Mouse (Mus musculus) heart, adult 9 months (tissue): ENCODE results near the gene Nr6a1.
A peak's percentile ranks its signal among the peaks of the same experiment; 100 is the strongest.

ENCODE experiments used
- DNase-seq, 2 experiments: peaks; one replicate each; pipeline ENCODE4 v3.0.0; 2022; ENCODE audit warnings: low spot score in 2 of 2

The Nr6a1 gene

DNA sequence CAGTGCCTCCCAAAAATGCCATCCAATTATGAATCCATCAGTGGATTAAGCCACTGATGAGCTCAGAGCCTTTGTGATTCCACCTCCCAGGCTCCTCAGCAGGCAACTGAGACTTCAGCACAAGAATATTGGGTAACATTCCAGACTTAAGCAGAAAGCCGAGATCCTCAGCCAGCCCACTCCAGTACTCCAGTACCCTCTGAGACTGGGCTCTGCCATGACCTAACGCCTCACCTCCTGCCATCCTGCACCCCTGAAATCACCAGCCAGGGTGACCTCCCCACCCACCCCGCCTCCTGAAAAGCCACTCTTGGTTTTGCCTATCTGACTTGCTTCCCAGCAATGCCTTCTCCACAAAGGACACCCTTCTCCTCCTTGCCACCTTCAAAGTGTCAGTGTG, 9.9 kb upstream of the Nr6a1 start:
- no peak for DNase-seq

DNA sequence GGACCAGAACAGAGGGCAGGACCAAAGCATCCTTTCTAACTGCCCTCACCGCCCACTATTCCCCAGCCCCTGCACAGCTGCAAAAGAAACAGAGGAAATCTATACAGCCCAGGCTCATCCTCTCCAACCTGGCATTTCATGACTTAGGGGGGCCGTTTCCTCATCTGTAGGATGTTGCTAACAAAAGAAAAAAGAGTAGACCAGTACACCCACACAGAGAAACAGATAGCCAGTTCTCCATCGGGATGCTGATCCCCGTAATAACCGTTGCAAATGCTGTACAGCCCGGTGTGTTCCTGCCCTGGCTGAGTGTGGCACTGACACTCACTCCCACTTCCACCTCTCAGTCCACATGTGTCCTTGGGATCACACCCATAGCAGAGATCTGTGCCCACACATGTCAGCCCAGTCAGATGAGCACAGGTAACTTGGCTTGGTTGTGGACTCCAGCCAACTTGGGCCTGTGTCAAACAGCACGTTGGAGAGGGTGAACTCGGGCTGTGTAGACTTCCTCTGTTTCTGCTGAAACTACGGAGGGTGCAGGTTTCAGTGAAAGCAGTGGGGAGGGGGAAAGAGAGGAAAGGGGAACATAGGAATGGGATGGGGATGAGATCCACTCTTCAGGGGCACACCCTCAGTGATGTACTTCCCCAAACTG, 9.4 kb upstream of the Nr6a1 start:
- no peak for DNase-seq

DNA sequence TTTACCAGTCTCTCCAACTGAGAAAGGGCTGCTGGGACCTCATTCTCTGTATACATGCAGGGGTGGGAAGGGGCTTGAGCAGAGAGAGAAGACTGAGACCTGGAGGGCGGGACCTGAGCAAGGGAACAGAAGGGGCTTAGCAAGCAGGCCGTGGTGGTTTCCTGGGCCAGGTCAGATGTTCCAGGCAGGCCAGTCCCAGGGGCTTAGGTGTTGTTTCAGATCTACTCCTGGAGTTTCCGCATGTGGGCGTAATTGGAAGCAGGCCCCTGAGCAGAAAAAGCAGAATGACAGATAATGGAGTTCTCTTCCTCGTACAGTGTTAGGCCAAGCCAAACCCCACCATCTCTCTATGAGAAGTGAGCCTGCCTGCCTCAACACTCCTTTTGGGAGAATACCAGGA, 7.4 kb upstream of the Nr6a1 start:
- DNase-seq: peak in 1 of 2 experiments; percentile 22

DNA sequence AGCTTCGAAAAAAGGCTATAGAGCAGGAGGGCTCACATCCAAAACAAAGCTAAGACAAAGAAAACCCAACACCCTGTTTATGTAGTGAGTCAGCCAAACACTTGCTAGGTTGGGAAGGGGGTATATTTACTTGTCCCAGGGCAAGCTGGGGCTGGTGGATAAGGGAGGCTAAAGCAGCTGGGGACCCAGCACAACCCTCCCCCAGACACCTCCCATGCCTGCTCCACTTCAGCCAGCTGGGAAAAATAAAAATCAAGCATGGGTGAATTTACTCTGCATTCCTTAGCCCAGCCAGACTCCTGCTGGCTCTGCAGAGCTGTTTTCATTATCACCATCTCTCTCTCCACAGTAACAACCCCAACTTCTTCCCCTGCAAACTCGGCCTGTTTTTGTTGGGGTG, 6.4 kb upstream of the Nr6a1 start:
- peak in 1 of 2 experiments; percentile 14 for DNase-seq

DNA sequence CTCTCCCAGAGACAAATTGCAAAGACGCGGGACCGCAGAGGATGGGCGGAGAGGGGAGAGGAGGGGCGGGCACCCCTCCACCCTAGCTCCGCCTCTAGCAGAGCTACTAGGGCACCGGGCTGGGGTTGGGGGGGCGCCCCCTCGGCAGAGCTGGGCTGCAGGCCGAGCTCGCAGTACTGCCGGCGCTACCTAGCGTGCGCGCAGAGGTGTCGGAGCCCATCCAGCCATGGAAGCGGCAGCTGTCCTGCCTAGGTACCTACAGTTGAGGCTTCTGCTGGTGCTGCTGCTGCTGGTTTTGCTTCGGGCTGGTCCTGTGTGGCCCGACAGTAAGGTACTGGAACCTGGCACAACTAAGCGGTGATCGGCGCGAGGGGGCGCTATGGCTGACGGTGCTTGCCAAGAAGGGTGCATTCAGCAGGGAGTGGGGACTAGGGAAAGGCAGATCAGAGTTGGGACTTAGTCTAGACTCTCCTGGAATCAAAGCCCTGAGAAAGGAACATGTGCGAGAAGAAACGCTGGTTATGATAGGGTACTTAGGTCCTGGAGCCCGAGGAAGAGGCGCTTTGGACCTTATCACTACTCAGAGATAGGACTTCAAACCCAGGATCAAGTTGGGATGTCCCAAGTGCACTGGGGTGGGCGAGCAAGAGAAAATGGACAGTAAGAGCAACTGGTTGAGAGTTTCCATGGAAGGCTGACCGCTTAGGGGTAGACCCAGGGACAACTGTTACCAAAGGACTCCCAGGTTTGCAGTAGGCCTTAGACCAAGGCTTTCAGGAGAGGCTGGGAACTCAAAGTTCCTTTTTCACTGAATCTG, 4.6 kb upstream of the Nr6a1 start, which contains the start of gene Olfml2a:
Gene Olfml2a (plus strand): TSS at position 128 of the 817 bp plus-strand sequence.
- peak; percentile 46 to 70 for DNase-seq

DNA sequence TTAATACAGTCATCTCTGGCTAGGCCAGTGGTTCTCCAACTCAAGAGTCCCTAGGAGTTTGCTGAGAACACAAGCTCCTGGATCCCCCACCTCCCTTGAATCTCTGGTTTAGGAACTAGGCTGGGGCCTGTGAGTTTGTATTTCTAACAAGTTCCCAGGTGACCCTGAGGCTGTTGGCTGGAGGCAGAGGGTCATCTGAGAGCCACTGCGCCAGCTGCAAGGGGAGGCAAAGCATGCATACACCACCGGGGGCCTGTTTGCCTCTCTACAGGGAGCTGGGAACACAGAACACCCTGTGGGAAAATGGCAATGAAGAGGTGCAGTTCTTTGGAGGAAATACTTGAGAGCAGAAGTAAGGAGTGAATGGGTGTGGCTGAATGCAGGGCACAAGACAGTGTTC, 2.8 kb upstream of the Nr6a1 start:
- no peak for DNase-seq

DNA sequence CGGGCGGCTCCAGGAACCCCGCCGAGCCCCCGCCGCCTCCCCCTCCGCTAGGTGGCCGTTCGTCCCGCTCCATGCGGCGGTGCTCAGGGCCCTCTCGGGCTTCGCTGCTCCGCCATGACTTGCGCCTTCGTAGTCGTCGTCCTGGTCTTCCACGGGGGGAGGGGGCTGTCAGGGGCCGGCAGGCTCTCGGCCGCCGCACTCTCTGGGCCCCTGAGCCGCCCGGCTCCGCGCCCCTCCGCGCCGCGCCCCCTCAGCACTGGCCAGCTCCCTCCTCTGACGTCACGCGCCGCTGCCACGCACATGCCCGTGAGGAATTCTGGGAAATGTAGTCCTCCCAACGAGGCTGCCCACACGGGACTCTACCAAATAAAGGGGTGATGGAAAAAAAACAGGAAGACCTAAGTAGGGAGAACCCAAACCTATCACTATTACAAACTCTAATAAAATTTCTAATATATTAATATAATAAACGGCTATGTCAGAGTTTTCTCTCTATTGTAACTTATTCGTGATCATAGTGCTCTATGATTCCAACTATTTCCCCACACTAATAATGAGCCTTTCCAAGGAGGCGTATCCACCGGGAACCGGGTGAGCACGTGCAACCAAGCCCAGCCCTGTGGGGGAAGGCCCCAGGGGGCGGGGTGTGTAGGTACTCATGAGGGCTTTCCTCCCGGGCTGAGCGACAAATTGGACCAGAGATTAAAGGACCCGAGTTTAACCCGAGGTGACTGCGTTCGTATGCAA, 1.2 kb downstream of the Nr6a1 start:
- DNase-seq: peak; percentile 92 to 95

DNA sequence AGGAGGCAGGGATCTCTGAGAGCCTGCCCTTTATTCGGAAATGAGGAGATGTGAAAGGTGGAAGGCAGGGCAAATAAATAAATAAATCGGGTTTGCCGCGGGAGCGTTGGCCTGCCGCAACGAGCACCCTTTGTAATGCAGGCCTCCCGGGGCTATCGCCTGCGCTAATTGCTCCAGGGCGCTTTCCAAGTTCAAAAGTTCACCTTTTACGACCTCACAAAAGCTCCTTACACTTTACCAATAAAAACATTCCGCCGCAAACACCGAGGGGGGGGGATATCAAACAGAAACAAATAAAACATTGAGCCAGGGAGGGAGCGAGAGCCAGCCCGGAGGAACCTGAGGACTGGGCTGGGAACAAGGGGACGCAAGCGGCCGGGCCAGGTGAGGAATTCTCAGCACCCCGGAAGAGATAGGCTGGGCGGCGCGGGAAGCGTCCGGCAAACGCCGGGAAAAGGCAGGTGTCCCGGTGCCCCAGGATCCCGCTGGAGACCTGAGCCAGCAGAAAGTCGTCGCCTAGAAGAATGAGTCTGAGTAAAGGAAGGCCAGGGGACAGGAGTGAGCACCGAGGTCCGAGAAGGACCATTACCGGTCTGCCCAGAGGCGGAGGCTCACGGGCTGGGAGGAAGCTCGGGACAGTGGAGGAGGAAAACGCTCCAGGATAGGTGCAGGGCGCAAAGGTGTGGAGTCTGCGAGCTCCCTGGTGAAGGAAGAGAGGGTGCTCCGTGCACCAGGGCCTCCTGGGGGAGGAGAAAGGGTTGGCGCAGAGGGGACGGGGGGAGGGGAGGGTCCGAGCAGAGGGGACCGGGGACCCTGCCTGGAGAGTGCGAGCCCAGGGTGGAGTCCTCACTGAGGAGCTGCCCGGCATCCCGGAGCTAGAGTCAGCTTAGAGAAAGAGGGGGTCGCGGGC, 2.1 kb downstream of the Nr6a1 start:
- peak in 1 of 2 experiments; percentile 15 for DNase-seq

DNA sequence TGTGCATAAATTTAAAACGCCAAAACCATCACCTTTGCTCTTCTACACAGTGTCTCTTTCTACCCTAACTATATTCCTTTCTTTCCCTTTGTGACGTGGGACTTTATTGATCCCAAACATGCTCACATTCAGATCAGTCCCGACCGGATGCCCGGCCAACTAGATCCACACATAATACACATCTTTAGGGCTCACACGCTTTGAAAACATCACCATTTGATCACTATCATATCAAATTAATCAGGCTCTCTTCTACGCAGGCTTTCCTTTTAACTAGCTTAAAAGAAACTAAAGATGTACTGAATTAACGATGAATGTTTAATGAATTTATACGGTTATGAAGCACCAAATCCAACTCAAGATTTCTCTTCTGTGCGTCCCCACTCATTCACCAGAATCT, 2.9 kb downstream of the Nr6a1 start:
- no peak for DNase-seq

DNA sequence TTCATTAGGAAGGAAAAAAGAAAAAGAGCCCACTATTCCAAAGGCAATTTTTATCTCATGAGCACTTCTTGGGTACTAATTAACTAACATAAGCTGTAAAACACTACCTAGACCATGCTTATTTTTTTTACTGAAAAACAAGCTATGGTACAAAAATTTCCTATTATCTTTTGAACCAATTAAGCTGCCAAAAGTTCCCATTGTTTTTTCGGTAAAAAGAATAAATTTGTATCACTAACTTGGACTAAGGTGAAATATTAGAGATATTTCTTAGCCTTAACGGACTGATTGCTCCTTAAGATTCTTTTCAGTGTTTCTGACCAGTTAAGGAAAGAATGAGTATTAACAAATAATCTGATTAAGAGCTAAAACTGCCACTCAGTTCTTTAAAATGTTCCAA, 3.6 kb downstream of the Nr6a1 start:
- no peak for DNase-seq

DNA sequence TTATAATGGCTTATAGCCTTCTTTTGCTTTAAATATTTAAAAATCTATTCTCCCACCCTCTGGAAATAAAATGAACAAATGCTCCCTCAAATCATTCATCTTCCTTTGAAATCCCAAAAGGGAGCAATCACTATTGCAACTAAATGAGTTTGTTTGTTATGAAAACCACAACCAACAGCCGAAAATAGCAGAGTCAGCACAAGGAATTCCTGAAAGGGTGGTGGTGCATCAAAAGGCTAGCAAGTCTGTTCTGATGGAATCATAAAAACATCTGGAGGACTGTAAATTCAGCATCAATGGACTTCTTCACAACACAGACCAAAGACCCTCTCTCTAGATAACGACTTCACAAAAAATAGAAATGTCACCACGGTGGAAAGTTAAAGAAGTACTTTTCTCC, 4.0 kb downstream of the Nr6a1 start:
- DNase-seq: no peak

DNA sequence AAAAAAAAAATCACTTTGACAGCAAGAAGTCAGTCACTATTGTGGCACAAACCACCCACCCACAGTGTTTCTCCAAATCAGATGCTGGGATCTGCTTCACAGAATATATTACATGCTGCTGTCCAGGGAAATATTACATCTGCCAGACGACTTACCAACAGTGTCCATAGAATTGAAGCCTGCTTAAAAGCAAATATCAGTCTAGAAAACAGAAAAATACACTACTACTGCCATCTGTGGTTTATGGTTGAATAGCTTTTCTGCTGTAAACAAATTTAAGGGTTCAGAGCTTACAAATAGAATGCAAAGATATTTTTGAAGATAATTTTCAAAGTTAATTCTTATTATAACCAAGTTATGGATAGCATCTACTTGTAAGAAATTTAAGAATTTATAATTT, 6.1 kb downstream of the Nr6a1 start:
- DNase-seq: no peak

DNA sequence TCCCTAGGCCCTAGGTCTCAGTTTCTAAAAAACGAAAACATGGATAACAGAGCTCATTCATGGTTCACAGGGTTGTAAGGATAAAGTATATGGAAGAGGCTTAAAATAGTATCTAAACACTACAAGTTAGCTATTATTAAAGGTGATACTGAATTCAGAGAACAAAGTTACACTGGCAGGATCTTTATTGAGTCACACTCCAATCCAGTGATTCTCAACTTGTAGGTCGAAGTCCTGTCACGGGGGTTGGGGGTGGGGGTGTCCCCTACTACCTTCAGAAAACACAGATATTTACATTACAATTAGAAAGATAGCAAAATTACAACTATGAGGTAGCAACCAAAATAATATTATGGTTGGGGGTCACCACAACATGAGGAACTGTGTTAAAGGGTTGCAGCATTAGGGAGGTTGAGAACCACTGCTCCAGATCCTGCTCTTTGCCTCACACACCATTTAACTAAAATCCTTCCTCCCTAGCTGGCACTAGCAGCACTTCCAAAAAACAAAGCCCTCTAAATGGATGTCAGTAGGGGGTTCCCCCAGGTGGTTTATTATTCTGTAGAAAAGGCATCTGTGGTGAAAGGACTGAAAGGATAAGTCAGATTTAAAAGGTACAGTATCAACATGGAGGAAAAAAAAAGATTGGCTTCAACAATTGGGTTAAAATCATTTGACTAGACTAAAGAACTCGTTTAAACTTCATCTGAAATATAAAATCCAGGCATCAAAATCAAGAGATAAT, 10.4 kb downstream of the Nr6a1 start:
- no peak for DNase-seq

DNA sequence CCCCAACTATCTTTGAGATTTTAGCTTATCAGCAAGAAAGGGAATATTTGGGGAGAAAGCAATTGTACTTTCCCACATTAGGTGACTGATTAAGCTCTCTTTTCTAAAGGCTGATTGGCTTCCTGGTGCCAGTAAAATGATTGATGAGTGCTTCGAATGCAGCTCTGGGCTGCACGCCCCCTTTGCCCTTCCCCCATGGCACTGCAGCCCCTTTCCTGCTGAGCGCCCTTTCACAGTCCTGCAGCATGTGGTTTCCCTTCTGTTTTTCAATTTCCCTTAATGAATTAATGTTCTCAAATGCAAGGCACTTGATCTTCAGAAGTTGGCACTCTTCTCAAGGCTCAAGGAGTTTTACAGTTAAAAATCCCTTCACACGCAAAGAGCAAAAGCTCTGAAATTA, 12.5 kb downstream of the Nr6a1 start:
- no peak for DNase-seq

DNA sequence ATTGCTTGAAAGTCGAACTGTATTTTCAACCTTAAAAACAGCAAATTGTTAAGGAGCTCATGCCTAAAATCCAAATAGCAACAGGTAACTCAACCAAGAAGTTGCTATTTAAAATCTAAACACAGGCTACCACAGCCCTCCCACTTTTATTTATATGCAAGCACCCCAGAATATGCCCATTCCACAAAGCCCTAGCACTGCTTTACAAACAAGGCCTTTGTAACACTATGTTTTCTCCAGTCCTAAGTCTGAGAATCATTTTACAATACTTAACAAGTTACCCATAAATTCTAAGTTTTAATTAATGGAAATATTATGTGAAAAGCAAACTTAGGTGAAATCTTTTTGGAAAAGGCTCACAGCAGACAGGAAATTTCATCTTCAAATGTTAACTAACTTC, 13.0 kb downstream of the Nr6a1 start:
- DNase-seq: no peak

DNA sequence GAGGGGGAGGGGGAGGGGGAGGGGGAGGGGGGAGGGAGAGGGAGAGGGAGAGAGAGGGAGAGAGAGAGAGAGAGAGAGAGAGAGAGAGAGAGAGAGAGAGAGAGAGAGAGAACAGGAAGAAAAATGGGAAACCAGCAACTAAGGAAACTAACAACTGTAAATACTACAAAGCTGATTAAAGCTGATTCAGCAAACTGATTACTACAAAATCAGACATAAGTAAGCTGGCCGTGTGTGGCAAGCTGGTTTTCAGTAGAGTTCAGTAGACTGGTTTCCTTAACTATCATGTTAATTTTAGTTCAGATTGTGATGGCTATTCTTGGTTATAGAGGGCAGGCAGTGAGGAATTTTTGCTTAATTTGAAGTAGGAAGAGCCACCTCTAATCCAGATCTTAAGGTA, 18.9 kb downstream of the Nr6a1 start:
- no peak for DNase-seq

DNA sequence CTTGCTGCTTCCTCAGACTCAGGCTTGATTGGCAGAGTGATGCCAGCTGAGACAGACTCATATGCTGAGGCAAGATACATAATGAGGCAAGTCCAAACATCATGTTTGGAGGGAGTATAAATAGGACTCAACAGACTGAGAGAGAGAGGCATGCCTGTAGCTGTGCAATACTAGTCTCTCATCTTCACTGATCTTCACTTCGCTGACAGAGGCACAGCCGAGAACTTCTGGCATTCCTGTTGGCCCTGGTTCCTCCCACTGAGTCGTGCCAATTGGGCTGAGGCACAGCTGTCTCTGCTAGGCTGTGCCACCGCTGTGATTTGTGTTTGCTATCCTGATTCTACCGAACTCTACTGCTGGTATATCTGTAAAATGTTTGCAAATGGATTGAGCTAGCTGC, 21.4 kb downstream of the Nr6a1 start:
- peak in 1 of 2 experiments; percentile 29 for DNase-seq

DNA sequence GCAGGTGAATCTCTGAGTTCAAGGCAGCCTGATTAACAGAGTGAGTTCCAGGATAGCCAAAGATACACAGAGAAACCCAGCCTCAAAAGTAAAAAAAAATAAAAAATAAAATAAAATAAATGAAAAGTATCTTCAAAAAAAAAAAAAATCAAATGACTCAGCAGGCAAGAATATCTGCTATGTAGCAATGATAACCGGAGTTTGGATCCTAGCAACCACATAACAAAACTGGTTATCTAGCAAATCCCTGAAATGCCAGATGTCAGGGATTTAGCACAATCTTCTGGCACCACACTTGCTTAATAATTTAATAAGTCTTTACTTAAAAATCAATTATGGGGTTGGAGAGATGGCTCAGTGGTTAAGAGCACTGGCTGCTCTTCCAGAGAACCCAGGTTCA, 23.2 kb downstream of the Nr6a1 start:
- no peak for DNase-seq

DNA sequence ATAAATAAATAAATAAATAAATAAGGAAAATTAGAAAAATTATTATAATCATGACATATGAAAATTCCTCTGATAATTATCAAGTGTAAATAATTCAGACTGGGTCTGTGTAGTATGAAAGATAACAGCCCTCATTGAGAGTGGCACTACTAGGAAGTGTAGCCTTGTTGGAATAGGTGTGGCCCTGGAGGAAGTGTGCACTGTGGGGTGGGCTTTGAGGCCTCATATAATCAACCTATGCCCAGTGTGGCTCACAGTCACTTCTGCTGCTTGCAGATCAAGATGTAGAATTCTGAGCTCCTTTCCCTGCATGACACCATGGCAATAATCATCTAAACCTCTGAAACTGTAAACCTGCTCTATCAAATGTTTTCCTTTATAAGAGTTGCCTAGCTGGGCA, 24.6 kb downstream of the Nr6a1 start:
- DNase-seq: no peak

DNA sequence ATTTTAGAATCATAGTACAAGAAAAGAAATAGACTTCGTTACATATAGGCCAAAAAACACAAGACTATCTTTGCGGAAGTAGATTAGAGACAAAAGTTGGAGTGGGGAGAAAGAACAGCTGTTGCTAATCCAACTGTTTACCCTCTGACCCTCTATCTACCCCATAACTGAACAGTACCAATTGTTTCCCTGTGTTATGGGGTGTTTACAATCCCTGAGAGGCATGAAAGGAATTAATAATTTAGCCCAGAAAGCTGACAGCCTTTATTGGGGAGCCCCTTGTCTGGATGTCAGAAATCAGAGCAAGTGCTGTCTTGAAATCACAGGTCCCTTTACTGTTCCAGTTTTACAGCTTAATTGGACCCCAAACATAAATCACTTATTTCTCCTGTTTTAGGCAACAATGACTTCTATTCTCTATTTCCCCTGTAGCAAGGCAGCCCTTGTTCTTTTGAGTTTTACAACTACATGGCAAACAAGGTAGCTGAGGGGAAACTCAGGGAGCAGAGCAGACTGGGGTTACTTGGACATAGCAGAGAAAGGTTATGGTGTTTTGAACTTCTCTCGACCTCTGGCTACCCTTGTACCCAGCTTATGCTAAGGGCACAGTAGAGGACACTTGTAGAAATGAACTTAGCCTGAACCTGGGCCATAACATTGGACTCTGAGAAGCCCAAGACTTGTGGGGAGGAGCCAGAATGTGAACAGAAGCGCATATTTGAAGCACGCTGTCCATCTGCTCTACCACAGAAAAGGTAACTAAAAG, 46.4 kb downstream of the Nr6a1 start:
- DNase-seq: peak in 1 of 2 experiments; percentile 6
